Mouse (Mus musculus) MEL (cell line): ENCODE results near the gene Klhl3. TPM values are rescaled to one million over a fixed set of nuclear protein-coding genes. Genes with fewer than 3 reads are reported as not detected.

Experiments used
- DNase-seq: peaks from one replicate; pipeline ENCODE4 v3.0.0; 2011; ENCODE audit warnings: low read depth, low spot score
- H3K27ac ChIP-seq: 2 replicates; pipeline ENCODE4 v1.5.1; 2012; ENCODE audit warnings: low read depth, mild to moderate bottlenecking, control low read depth, low read length, moderate library complexity; ENCODE audit not compliant: control insufficient read depth
- H3K27me3 ChIP-seq, 2 experiments: fragments of 150-350 bp in 1 of 2; sonication (generic) in 1 of 2; 2 replicates each; pipeline ENCODE4 v1.6.1; 2012; ENCODE audit warnings: low read length in 2 of 2, mild to moderate bottlenecking in 2 of 2, improper control_type of control experiment in 1 of 2, moderate library complexity in 1 of 2; ENCODE audit not compliant: insufficient read depth in 2 of 2, control insufficient read depth in 1 of 2
- H3K36me3 ChIP-seq, 2 experiments: 2 replicates each; pipeline ENCODE4 v1.6.1; 2012 to 2014; ENCODE audit warnings: low read length in 2 of 2, improper control_type of control experiment in 1 of 2, inconsistent platforms in 1 of 2, mild to moderate bottlenecking in 1 of 2; ENCODE audit not compliant: insufficient read depth in 2 of 2, control insufficient read depth in 1 of 2
- H3K4me1 ChIP-seq, 2 experiments: fragments of 150-350 bp in 1 of 2; sonication (generic) in 1 of 2; 2 replicates each; pipeline ENCODE4 v1.6.1; 2012; ENCODE audit warnings: low read length in 2 of 2, improper control_type of control experiment in 1 of 2, mild to moderate bottlenecking in 1 of 2; ENCODE audit not compliant: insufficient read depth in 2 of 2, control insufficient read depth in 1 of 2
- H3K4me3 ChIP-seq, 2 experiments: fragments of 150-350 bp in 1 of 2; sonication (generic) in 1 of 2; 2 replicates each; pipeline ENCODE4 v1.5.1; 2012; ENCODE audit warnings: low read depth in 2 of 2, low read length in 2 of 2, mild to moderate bottlenecking in 2 of 2, moderate library complexity in 2 of 2, control low read depth in 1 of 2, improper control_type of control experiment in 1 of 2; ENCODE audit not compliant: control insufficient read depth in 1 of 2, insufficient read depth in 1 of 2
- H3K79me2 ChIP-seq: 2 replicates; pipeline ENCODE4 v1.6.1; 2012; ENCODE audit warnings: mild to moderate bottlenecking, low read length, moderate library complexity; ENCODE audit not compliant: control insufficient read depth, poor library complexity, insufficient read depth
- H3K9ac ChIP-seq: 2 replicates; pipeline ENCODE4 v1.6.1; 2012; ENCODE audit warnings: low read depth, mild to moderate bottlenecking, control low read depth, low read length, moderate library complexity; ENCODE audit not compliant: control insufficient read depth, poor library complexity, severe bottlenecking
- H3K9me3 ChIP-seq: fragments of 150-350 bp; sonication (generic); replicated peaks from 2 replicates; pipeline ENCODE4 v1.6.1; 2012; ENCODE audit warnings: mild to moderate bottlenecking, low read length, improper control_type of control experiment, moderate library complexity; ENCODE audit not compliant: insufficient read depth
- BHLHE40 ChIP-seq: IDR thresholded peaks from 2 replicates; pipeline ENCODE4 v1.6.1; 2012; ENCODE audit warnings: low read depth, mild to moderate bottlenecking, inconsistent platforms, low read length, improper control_type of control experiment, borderline replicate concordance
- CTCF ChIP-seq, 3 experiments: IDR thresholded peaks in 2 of 3; conservative IDR thresholded peaks in 1 of 3; 2 replicates each; pipeline ENCODE4 v1.5.1; 2011 to 2012; ENCODE audit warnings: low read length in 3 of 3, low read depth in 2 of 3, mild to moderate bottlenecking in 2 of 3, improper control_type of control experiment in 1 of 3, inconsistent platforms in 1 of 3, mixed read lengths in 1 of 3, moderate library complexity in 1 of 3; ENCODE audit not compliant: control insufficient read depth in 1 of 3, insufficient read depth in 1 of 3, poor library complexity in 1 of 3, severe bottlenecking in 1 of 3
- E2F4 ChIP-seq: IDR thresholded peaks from 2 replicates; pipeline ENCODE4 v1.6.1; 2011; ENCODE audit warnings: low read depth, low read length, improper control_type of control experiment, borderline replicate concordance
- EP300 ChIP-seq, 2 experiments: IDR thresholded peaks; 2 replicates each; pipeline ENCODE4 v1.6.1; 2011; ENCODE audit warnings: improper control_type of control experiment in 2 of 2, low read length in 2 of 2, low read depth in 1 of 2, mild to moderate bottlenecking in 1 of 2
- GABPA ChIP-seq: IDR thresholded peaks from 2 replicates; pipeline ENCODE4 v1.6.1; 2012; ENCODE audit warnings: low read depth, mild to moderate bottlenecking, inconsistent platforms, low read length, improper control_type of control experiment, moderate library complexity
- HCFC1 ChIP-seq: IDR thresholded peaks from 2 replicates; pipeline ENCODE4 v1.6.1; 2012; ENCODE audit warnings: low read depth, mild to moderate bottlenecking, inconsistent platforms, low read length, improper control_type of control experiment, moderate library complexity
- MAFK ChIP-seq: IDR thresholded peaks from 2 replicates; pipeline ENCODE4 v1.6.1; 2011; ENCODE audit warnings: low read depth, mild to moderate bottlenecking, low read length, improper control_type of control experiment, borderline replicate concordance
- MAX ChIP-seq: IDR thresholded peaks from 2 replicates; pipeline ENCODE4 v1.6.1; 2011; ENCODE audit warnings: low read length, improper control_type of control experiment
- MXI1 ChIP-seq: IDR thresholded peaks from 2 replicates; pipeline ENCODE4 v1.6.1; 2011; ENCODE audit warnings: mild to moderate bottlenecking, low read depth, low read length, improper control_type of control experiment
- MYB ChIP-seq: IDR thresholded peaks from 2 replicates; pipeline ENCODE4 v1.6.1; 2011; ENCODE audit warnings: mild to moderate bottlenecking, low read depth, low read length, improper control_type of control experiment
- MYC ChIP-seq: IDR thresholded peaks from 2 replicates; pipeline ENCODE4 v1.6.1; 2011; ENCODE audit warnings: low read depth, mild to moderate bottlenecking, low read length, improper control_type of control experiment, moderate library complexity
- NELFE ChIP-seq: IDR thresholded peaks from 2 replicates; pipeline ENCODE4 v1.6.1; 2011; ENCODE audit warnings: low read depth, low read length, improper control_type of control experiment
- POLR2AphosphoS2 ChIP-seq: IDR thresholded peaks from 2 replicates; pipeline ENCODE4 v1.6.1; 2011; ENCODE audit warnings: low read length, improper control_type of control experiment
- POLR2AphosphoS5 ChIP-seq: IDR thresholded peaks from 2 replicates; pipeline ENCODE4 v1.6.1; 2012; ENCODE audit warnings: low read depth, borderline replicate concordance, mild to moderate bottlenecking, inconsistent platforms, low read length, moderate library complexity, mixed read lengths
- RAD21 ChIP-seq: IDR thresholded peaks from 2 replicates; pipeline ENCODE4 v1.6.1; 2011; ENCODE audit warnings: mild to moderate bottlenecking, low read depth, low read length, improper control_type of control experiment
- RCOR1 ChIP-seq: IDR thresholded peaks from 2 replicates; pipeline ENCODE4 v1.6.1; 2012; ENCODE audit warnings: low read depth, mild to moderate bottlenecking, inconsistent platforms, low read length, improper control_type of control experiment
- UBTF ChIP-seq: IDR thresholded peaks from 2 replicates; pipeline ENCODE4 v1.6.1; 2012; ENCODE audit warnings: low read depth, mild to moderate bottlenecking, inconsistent platforms, low read length, improper control_type of control experiment, moderate library complexity, borderline replicate concordance; ENCODE audit not compliant: insufficient read depth
- USF1 ChIP-seq: IDR thresholded peaks from 2 replicates; pipeline ENCODE4 v1.6.1; 2014; ENCODE audit warnings: low read depth, mild to moderate bottlenecking, inconsistent platforms, low read length, improper control_type of control experiment, moderate library complexity
- ZC3H11A ChIP-seq: IDR thresholded peaks from 2 replicates; pipeline ENCODE4 v1.6.1; 2012; ENCODE audit warnings: low read depth, mild to moderate bottlenecking, inconsistent platforms, low read length, improper control_type of control experiment
- ZMIZ1 ChIP-seq: IDR thresholded peaks from 2 replicates; pipeline ENCODE4 v1.6.1; 2012; ENCODE audit warnings: low read depth, mild to moderate bottlenecking, inconsistent platforms, low read length, improper control_type of control experiment, moderate library complexity
- polyA plus RNA-seq, 2 experiments: library from polyadenylated mRNA; stranded (reverse) in 1 of 2; unstranded in 1 of 2; fragments of >175 nt in 1 of 2; fragments of >200 nt in 1 of 2; gene quantifications; 2 replicates each; pipeline versions ENCODE4 v1.2.1 to v1.2.4; 2012; ENCODE audit warnings: low replicate concordance in 2 of 2, low read depth in 1 of 2; ENCODE audit not compliant: insufficient read length in 2 of 2, insufficient read depth in 1 of 2, missing spikeins in 1 of 2
- total RNA-seq: library from RNA; depleted of rRNA; stranded (reverse); fragments of 300-350 nt; gene quantifications from 2 replicates; pipeline ENCODE4 v1.2.3, GENCODE M21; 2012

The Klhl3 gene
- total and polyA plus RNA-seq, 3 experiments: 0.01 TPM; not detected in 2

DNA sequence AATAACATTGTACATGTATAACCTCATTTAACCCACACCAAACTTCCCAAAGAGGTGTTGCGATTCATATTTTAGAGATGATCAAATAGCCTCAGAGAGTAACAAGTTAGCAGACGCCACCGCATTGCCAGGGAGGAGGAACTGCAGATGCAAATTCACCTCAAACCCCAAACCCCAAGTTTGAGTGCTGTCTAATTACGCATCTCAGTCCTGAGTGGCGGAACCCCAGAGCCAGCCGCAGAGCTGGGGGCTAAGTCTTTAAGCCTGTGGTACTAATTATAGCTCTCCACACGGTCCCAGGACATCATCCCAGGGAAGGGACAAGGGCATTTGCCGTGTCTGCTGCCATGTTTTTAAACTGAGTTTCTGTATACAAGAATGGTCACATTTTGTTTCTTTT, 75.9 kb downstream of the Klhl3 start:
- TF ChIP-seq MXI1 (no peak), EP300 (IDR thresholded peaks at IDR 0.05; ENCODE audit: low read depth in 1 of 2, low read length in 2 of 2) (no peak), POLR2AphosphoS5 (no peak), NELFE (no peak), E2F4 (no peak), GABPA (no peak), BHLHE40 (no peak), MAX (no peak), HCFC1 (no peak), USF1 (no peak), MAFK (no peak), MYB (no peak), ZC3H11A (no peak), POLR2AphosphoS2 (no peak), MYC (no peak), RAD21 (no peak), CTCF (IDR thresholded peaks at IDR 0.05 in 2 of 3, conservative IDR thresholded peaks at IDR 0.05 in 1 of 3; ENCODE audit: control insufficient read depth in 1 of 3, insufficient read depth in 1 of 3, low read depth in 2 of 3, low read length in 3 of 3, poor library complexity in 1 of 3, severe bottlenecking in 1 of 3) (no peak), RCOR1 (no peak), ZMIZ1 (no peak)
- H3K36me3 ChIP-seq: no peaks in the 10 kb centered on the region
- no peaks in the 10 kb centered on the region for H3K9me3 ChIP-seq
- H3K27me3 ChIP-seq: no peaks in the 10 kb centered on the region
- H3K27ac ChIP-seq: no peak overlapping the region
- no peak overlapping the region for H3K4me3 ChIP-seq
- H3K9ac ChIP-seq: no peak overlapping the region
- H3K79me2 ChIP-seq: no peaks in the 10 kb centered on the region
- H3K4me1 ChIP-seq: no peaks in the 10 kb centered on the region
- no peak for DNase-seq

DNA sequence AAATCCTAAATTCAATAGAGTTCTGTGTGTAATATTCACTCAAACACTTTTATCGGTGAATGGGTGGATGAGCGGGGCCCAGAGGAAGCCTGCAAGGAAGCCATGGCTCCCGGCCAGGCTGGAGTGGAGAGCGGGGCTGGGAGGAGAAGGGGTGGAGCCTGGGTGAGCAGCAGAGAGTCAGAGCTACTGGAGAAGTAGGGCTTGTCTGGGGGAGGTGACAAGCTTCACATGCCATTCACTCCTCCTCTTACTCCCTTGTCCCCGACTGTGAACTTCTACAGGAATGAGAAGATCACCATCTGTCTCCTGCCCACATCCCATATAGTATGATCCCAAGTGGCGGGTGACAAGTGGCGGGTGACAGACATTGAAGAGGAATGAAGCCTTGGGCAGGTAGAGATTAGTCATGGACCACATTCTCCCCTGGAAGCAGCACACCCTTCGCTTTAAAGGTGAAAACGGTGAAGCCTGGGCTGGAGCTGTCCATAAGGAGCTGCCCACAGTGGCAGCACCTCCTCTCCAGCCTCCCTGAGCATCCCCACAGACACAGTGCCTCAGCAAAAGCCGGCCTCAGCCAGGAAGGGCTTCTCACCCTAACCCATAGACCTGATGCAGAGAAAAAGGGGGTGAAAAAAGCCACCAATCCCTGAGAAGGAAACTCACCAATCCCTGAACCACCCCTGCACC, 77.8 kb downstream of the Klhl3 start:
- DNase-seq: no peak
- no peaks in the 10 kb centered on the region for H3K79me2 ChIP-seq

More for the DNA sequence above, 77.8 kb downstream of the Klhl3 start:
- TF ChIP-seq UBTF: no peak
- H3K9me3 ChIP-seq: no peaks in the 10 kb centered on the region
- H3K4me3 ChIP-seq: no peak overlapping the region
- no peaks in the 10 kb centered on the region for H3K36me3 ChIP-seq
- no peak overlapping the region for H3K9ac ChIP-seq
- no peaks in the 10 kb centered on the region for H3K4me1 ChIP-seq
- no peaks in the 10 kb centered on the region for H3K27me3 ChIP-seq
- H3K27ac ChIP-seq: no peak overlapping the region
